Mouse (Mus musculus) adrenal gland, adult 8-10 months (tissue): ENCODE results near the gene Tex30. TPM values are rescaled to one million over a fixed set of nuclear protein-coding genes. Genes with fewer than 3 reads are reported as not detected.
A peak's percentile ranks its signal among the peaks of the same experiment; 100 is the strongest.

Source experiments
- DNase-seq: peaks from one replicate; pipeline ENCODE4 v3.0.0; 2022
- total RNA-seq, 4 experiments: library from RNA; stranded (reverse); gene quantifications; 2 replicates each; pipeline ENCODE4 v1.2.4; 2022

Gene Tex30
- 10 to 100 TPM in 1 of 4 experiments, 1 to 10 TPM in 3; 8.2 to 12.6 (median 9.0) TPM for total RNA-seq

GRCm38 (mm10) chr1:44102259-44102717 is at the start of gene Tex30:
TSS of gene Tex30 (minus strand) at chr1:44102441.
- DNase-seq, result peak; percentile 91

DNA sequence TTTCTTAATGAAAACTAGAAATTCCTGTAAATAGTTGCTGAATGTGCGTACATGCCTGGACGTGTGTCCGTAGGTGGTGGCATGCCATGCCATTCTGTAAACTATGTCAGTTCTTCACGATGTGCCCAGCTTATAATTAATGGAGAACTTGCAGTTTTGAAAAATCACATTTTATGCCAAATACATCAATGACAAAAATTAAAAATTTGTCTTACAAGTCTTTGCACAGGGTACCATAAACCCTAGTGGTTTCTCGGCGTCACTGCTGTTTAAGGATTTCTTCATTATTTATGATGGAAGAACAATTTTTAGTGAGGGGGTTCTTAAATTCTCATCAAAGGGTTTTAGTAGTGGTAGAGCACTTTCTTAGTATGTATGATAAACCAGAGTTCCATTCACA is 46.5 kb upstream of the Tex30 start:
- no peak for DNase-seq

- DNase-seq, result peak; percentile 90
Measured at GRCm38 (mm10) chr1:44147563-44148381, 45.5 kb upstream of the Tex30 start, which contains the start of gene Ercc5. TSS of gene Ercc5 (plus strand) at chr1:44147744.

DNA sequence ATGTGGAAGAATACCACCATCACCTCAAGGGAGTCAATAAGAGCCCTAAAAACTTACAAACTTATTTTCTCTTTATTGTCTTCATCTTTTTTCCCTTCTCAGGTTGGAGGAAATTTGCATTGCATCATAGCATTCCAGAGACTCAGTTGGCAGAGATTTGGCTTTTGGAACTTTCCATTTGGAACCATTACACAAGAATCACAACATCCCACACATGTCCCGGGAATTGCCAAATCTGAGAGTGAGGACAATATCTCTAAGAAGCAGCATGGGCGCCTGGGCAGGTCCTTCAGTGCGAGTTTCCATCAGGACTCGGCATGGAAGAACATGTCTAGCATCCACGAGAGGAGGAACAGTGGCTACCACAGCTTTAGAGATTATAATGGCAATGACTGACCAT is 40.5 kb upstream of the Tex30 start:
- no peak for DNase-seq

GRCm38 (mm10) chr1:44140232-44140631 is 38.0 kb upstream of the Tex30 start:
- DNase-seq, result no peak

GRCm38 (mm10) chr1:44129929-44130581 is 27.8 kb upstream of the Tex30 start:
- no peak for DNase-seq

DNA sequence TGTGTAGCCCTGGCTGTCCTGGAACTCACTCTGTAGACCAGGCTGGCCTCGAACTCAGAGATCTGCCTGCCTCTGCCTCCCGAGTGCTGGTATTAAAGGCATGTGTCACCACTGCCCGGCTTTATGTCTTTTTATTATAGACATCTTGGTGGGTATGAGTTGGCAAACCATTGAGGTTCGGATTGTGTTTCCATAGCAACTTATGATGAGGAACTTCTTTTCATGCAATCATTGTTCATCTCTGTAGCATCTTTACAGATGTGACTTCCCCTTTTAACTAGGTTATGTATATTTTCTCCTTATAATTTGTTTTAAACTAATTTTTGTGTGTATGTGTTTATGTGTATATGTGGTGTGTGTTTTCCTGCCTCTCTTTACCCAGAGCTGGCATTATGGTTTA is 23.3 kb upstream of the Tex30 start:
- DNase-seq, result no peak

- no peak for DNase-seq
Measured at GRCm38 (mm10) chr1:44122256-44122655, 20.0 kb upstream of the Tex30 start.

DNA sequence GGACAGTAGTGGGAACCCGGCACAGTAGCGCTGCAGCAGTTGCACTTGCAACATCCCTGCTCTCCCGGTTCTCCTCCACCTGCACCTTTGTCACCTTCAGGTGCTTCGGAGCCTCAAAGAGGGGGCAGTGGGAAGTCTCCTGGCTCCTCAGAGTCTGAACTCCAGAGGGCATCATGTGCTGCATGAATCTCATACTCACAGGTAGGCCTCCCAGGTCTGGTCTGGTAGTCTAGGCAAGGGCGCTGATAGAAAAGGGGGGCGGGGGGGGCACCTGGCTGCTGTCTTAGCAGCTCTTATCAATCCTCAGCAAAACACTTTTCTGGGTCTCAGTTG is 17.8 kb upstream of the Tex30 start:
- DNase-seq, result no peak

DNA sequence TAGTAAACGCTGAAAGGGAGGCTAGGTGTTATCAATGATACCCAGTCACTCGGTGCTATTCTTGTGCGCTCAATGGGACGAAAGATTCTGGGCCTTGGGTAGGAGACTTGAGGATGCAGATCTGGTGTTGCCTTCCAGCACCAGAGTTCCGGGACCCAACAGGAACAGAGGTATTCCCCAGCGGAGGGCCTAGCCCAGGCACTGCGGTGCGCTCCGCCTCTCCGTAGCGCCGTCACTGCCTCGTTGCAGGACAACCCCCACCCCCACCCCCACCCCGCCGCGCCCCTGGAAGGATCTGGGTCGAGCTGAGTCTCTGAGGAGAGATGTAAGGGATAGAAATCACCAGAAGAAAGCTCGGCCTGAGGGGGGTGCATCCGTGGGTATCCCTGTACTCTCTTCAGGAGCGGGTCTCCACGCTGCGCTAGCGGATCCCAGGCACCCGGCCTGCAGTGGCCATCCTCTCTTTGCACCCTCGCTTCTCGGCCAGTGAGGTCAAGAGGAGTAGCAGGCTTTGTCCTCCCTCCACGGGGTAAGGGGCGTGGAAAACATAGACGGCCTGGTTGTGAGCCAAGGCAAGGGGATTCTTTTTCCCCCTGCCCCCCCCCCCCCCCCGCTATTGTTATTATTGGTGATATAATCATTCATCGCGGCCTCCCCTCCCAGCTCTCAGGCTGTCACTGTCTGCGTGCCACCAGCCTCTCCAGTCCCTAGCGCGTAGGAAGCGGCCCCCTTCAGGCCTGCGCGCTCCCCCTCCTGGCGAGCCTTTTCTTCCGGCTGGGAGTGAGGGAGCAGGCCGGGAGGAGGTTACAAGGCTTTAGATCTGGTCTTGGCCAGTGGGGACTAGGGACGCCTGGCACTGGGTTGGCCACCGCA is 17.2 kb upstream of the Tex30 start:
- peak; percentile 80 for DNase-seq

DNA sequence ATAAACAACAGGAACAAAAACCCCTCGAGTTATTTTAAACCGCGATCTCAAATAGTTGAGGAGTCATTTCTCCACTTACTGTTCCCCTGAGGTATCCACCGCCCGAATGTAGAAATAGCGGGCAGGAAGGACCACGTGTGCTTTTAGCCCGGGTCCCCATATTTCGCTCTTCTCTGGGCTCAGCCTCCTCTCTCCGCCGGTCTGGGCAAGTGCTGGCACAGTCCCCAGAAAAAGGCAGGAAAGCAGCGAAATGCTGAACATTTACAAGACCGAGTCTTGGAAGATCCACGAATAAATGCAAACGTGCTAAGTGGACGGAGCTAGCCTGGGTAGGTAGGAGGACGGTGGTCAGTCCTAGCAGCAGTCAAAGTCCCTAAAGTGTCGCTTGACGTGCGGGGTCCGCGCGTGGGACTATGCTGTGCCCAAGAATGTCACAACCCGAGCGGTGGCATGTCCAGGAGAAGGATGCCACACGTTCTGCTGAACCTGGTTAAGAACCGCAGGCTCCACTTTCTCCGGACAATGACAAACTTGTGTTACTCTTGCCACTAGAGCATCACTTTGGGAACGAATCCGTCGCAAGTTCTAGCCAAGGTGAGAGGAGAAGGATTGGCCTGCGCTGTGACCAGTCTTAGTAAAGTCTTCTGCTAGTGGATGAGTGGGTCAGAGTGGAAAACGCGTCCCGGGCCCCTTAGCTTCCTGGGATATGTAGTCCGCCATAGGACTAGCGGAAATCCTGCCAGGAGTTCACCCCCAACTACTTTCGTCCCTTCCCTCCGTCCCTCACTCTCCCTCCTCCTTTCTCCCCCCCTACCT is 16.2 kb upstream of the Tex30 start, which contains the start of the genes Kdelc1 and Bivm:
Kdelc1 (minus strand) TSS at position 570 of the 816 bp plus-strand sequence.
Bivm (plus strand) TSS at position 719 of the 816 bp plus-strand sequence.
- DNase-seq, result peak; percentile 91

GRCm38 (mm10) chr1:44117571-44117970 is 15.3 kb upstream of the Tex30 start:
- no peak for DNase-seq

DNA sequence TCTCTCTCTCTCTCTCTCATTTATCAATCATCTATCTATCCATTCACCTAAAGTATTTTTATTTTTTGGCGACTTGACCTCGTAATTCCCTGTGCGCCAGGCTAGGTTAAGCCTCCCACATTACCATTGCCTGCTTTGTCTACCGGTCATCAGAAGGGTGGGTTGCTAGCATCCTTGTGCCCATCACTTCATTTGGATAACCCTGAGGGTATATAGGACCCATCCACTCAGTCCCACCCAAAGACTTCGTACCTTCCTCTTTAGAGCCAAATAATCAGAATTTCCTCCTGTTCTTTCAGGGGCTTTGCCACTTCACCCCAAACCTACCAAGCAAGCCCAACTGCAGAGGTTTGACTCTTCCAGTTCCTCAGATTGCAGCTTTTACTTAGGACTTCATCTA is 698 bp upstream of the Tex30 start:
- DNase-seq, result no peak

- peak; percentile 12 for DNase-seq
Measured at GRCm38 (mm10) chr1:44101448-44102225, 604 bp downstream of the Tex30 start.

DNA sequence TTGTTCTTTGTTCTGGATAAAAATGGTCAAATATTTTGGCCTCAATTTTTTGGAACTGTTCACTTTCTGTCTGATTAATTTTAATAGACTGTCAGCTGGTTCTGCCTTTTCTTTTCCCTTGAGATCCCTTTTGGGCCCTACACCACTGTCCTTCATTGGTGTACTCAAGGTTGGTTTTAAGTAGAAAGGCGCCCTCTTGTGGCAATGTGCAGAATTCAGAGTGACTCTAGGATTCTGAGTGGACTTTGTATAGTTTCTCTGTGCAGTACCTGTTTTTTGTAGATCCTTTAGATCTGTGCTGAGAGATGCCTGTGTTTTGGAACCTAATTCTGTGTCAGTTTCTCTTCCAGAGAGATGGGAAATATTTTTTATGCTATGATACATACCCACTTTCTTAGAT is 37.6 kb downstream of the Tex30 start:
- peak; percentile 30 for DNase-seq

DNA sequence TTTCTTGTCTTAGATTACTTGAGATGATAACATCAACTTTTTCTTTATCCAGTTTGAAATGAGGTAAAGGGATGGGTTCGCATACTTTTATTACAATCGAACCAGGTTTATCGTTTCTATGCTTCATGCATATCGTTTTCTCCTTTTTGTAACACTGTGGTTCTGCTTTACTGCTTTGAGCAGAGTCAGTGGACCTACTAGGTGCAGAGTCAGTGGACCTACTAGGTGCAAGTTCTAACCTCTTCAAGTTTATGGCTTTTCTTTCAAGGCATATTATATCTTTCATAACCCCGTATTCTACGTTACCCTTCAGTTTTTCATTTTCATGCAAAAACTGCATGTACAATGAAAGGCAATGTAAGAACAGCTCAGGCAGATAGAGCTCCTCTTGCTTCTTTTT is 38.8 kb downstream of the Tex30 start:
- no peak for DNase-seq

DNA sequence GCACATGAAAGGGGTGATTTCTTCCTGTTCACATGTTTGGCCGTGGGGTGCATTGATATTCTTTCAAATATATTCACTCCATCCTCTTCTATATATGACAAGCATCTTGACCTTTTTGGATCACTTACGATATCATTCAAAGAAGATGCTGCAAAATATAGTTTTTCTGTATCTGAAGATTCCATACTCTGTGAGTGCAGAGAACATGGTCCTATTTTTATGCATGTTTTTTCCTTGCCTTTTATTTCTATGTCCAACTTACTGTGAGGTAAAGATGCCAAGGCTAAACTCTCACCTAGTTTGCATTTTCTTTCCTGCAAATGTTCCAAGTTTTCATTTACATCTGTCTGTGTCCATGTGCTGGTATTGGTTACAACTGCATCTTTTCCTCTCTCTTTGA is 40.4 kb downstream of the Tex30 start, which contains the start of gene Gm8251:
Gm8251 (minus strand) TSS at position 101 of the 400 bp plus-strand sequence.
- DNase-seq, result no peak

GRCm38 (mm10) chr1:44057805-44058204 is 44.4 kb downstream of the Tex30 start:
- DNase-seq, result no peak

DNA sequence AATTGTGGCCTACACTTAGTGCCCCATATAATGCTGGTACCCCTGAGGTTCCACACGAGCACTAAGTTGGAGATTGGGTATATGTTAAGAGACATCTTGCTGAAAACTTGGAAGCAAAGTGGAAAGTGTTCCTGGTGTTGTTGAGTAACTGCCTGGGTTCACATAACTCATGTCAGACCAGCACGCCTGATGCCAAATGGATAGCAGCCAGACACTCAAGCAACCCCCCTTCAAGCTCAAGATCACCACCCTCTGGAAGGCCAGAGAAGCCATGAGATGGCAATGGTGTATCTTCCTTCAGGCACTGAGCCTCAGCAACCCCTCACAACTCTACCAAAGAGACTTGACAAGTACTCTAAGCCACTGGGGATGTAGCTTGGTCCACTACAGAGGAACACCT is 55.7 kb downstream of the Tex30 start:
- peak; percentile 67 for DNase-seq

- peak; percentile 5 for DNase-seq
Measured at GRCm38 (mm10) chr1:44045689-44046088, 56.6 kb downstream of the Tex30 start.

DNA sequence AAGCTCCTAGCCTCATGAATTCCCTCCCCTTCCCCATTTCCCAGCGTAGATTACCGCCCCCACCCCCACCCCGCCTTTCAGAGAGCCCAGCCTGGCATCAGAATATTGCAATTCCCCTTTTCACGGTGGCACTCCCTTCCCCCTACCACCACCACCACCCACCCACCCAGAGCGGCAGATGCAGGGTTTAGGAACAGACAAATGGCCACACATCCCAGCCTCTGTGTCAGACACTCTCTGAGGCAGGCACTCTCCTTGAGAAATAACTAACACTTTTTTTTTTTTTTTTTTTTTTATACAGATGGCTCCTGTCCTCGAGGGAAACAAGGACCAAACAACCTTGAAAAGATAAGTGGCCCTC is 59.7 kb downstream of the Tex30 start:
- DNase-seq, result no peak
